ENCODE assay signal across 9 mouse cellular contexts in the genomic region with DNA sequence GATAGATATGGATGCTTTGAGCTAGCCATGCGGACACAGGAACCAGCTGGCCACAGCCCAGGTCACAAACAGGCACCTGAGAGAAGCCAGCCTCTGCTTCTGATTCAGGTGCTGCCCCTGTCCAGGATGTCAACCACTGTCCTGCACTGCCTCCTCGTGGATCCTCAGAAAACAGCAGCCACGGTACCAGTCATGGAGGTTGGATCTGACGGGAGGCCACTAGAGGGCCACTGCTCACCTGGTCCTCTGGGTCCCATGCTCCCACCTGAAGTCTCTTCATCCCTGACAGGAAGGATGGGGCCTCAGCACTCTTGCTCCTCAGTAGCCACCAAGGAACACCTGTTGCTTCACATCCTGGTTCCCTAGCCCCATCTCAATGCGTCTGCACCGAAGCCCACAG. TPM values are rescaled to one million over a fixed set of nuclear protein-coding genes. Genes with fewer than 3 reads are reported as not detected.
DNase-seq lines count a peak whose midpoint lies in the region; ATAC-seq and TF ChIP-seq lines count a peak whose summit lies in the region.
"Had no signal": no experiment of that assay in that cellular context is flagged by ENCODE, and none has a peak within 500 bp of the region (broad histone marks: within the 10 kb centered on the region; RNA-seq: fewer than 3 reads in every experiment).

No protein-coding gene starts in this region.

- ATAC-seq in megakaryocyte progenitor cell, adult 5-6 weeks (replicated peaks; ENCODE audit: poor library complexity) = peak; percentile 98

- no peaks in the 10 kb centered on the region for H3K4me1 ChIP-seq in cerebellum, adult 2 months (ENCODE audit: control insufficient read depth, insufficient read depth, low read length)
- H3K4me1 ChIP-seq: lung, embryonic 15.5 days had no signal

- H3K27ac ChIP-seq in cerebellum, adult 2 months (ENCODE audit: insufficient read depth, low read length) = no peak overlapping the region
- H3K27ac ChIP-seq: lung, embryonic 15.5 days had no signal

- peak; percentile 98 for TF ChIP-seq CTCF in cerebellum, adult 2 months (IDR thresholded peaks at IDR 0.05; ENCODE audit: borderline replicate concordance, insufficient read depth, low read depth, low read length)

- WGBS in cerebellum, adult 2 months = 28% methylated on average over 6 of the region's 6 CpGs

- H3K27me3 ChIP-seq in cerebellum, adult 2 months (ENCODE audit: control insufficient read depth, insufficient read depth, low read length) = no peaks in the 10 kb centered on the region
- H3K27me3 ChIP-seq: lung, embryonic 15.5 days had no signal

- TF ChIP-seq POLR2A in cerebellum, adult 2 months (IDR thresholded peaks at IDR 0.05; ENCODE audit: borderline replicate concordance, insufficient read depth, low read length) = no peak

- H3K4me3 ChIP-seq in cerebellum, adult 2 months (replicated peaks; ENCODE audit: insufficient read depth, low read depth, low read length) = no peak overlapping the region
- H3K4me3 ChIP-seq: lung, embryonic 15.5 days had no signal

- DNase-seq in R1 (ENCODE audit: low read depth, low spot score) = peak; percentile 62
- peak; percentile 66 to 80 for DNase-seq in cerebellum, adult 2 months
- DNase-seq in forelimb bud, embryonic 11.5 days (ENCODE audit: low read depth, low spot score) = peak; percentile 74
- peak; percentile 86 for DNase-seq in induced T-regulatory cell, adult 2 months (ENCODE audit: low read depth)
- peak; percentile 66 for DNase-seq in left cerebral cortex, adult 11 months (ENCODE audit: low spot score)
- DNase-seq in right cerebral cortex, postnatal 14 days = peak; percentile 80
- peak; percentile 55 for DNase-seq in urinary bladder, postnatal 25 days (ENCODE audit: low spot score)

RNA-seq across cellular contexts. Expression of a gene that starts 34.4 kb away (rescaled TPM):
- not detected in 2 replicates for polyA plus RNA-seq in cerebellum, adult 2 months (2012; rRNA removed)
- total RNA-seq in megakaryocyte progenitor cell, adult 5-6 weeks (2015) = not detected in 2 replicates
- total RNA-seq in megakaryocyte progenitor cell, adult 5-6 weeks (2017) = not detected in 2 replicates
- polyA plus RNA-seq: lung, embryonic 15.5 days had no signal
